Mouse (Mus musculus): ENCODE measurements around the gene Itgb5. TPM values are rescaled to one million over a fixed set of nuclear protein-coding genes. Genes with fewer than 3 reads are reported as not detected.
A peak's percentile ranks its signal among the peaks of the same experiment; 100 is the strongest.

Gene Itgb5
- polyA plus RNA-seq, 1 experiment from 2014 or later = 13.3 TPM

DNA sequence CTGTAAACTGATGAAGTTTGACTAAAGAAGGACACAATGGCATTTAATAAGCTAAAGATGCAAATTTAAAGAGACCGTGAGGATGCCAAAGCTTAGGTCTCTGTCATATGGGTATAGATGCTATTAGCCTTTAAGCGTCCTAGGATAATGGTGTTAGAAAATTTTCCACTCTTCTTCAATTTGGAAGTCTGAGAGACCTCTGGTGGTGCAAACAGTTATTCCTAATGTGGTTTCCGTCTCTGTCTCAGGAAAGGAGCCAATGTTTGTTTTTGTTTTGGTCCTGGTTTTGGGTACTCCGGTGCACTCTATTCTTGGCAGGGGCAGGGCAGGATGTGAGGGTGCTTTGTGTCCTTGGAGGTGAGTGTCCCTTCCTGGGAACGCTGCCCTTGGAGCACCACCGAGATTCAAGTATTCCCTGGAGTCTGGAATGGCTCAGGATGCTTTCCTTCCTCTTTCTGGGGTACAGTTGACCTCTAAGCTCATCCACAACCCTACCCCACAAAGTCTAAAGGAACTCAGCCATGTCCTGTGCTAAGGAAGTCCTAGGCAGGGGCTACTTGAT, 97.9 kb downstream of the Itgb5 start:
- WGBS = 83% methylated on average over 6 of the region's 6 CpGs
- no peak overlapping the region for H3K9ac ChIP-seq (replicated peaks)

GRCm38 (mm10) chr16:33928788-33929462, 99.5 kb downstream of the Itgb5 start:
- Histone ChIP-seq H3K27me3 (no peaks in the 10 kb centered on the region), H3K4me1 (peaks cover 11% of the 10 kb centered on the region; the same call in 1 of the 2 replicates), H3K9me3 (no peaks in the 10 kb centered on the region), H3K36me3 (no peaks in the 10 kb centered on the region), H3K4me2 (replicated peaks) (no peak overlapping the region), H3K9ac (replicated peaks) (no peak overlapping the region), H3K4me3 (no peak overlapping the region), H3K27ac (replicated peaks) (no peak overlapping the region)
- no peak for ATAC-seq (replicated peaks)
- 61% methylated on average over 9 of the region's 9 CpGs for WGBS

More for the DNA sequence above, 97.9 kb downstream of the Itgb5 start:
- peaks cover 6% of the 10 kb centered on the region; the same call in 1 of the 2 replicates for H3K4me1 ChIP-seq
- H3K4me3 ChIP-seq = no peak overlapping the region
- no peak overlapping the region for H3K27ac ChIP-seq (replicated peaks)
- no peaks in the 10 kb centered on the region for H3K9me3 ChIP-seq
- H3K36me3 ChIP-seq = no peaks in the 10 kb centered on the region
- no peak for ATAC-seq (replicated peaks)
- no peak overlapping the region for H3K4me2 ChIP-seq (replicated peaks)
- H3K27me3 ChIP-seq = no peaks in the 10 kb centered on the region

GRCm38 (mm10) chr16:33930785-33931184, 101.3 kb downstream of the Itgb5 start:
- Histone ChIP-seq H3K36me3 (no peaks in the 10 kb centered on the region), H3K9ac (replicated peaks) (no peak overlapping the region), H3K4me3 (no peak overlapping the region), H3K4me1 (peaks cover 28% of the 10 kb centered on the region), H3K27me3 (no peaks in the 10 kb centered on the region), H3K4me2 (replicated peaks) (no peak overlapping the region), H3K9me3 (no peaks in the 10 kb centered on the region), H3K27ac (replicated peaks) (no peak overlapping the region)
- WGBS = 89% methylated on average over 6 of the region's 6 CpGs
- no peak for ATAC-seq (replicated peaks)

DNA sequence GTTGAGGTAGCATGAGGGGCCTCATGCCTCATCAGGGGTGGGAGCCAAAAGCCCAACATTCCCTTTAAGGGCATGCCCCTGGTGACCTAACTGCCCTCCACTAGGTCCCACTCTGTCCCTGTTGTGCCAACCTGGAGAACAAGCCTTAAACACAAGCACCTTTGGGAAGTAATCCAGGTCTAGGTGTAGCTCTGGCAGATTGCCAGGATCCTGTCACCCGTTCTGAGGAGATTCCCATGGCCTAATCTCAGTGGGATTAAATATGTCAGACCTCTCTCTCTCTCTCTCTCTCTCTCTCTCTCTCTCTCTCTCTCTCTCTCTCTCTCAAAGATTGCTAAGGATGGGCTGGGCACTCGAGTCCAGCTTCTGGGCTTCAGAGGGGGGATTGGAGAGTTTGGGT, 102.2 kb downstream of the Itgb5 start:
- H3K4me1 ChIP-seq = peaks cover 28% of the 10 kb centered on the region
- no peaks in the 10 kb centered on the region for H3K9me3 ChIP-seq
- no peaks in the 10 kb centered on the region for H3K36me3 ChIP-seq
- no peak overlapping the region for H3K4me2 ChIP-seq (replicated peaks)
- no peak overlapping the region for H3K4me3 ChIP-seq
- no peak overlapping the region for H3K9ac ChIP-seq (replicated peaks)
- no peak for ATAC-seq (replicated peaks)
- no peak overlapping the region for H3K27ac ChIP-seq (replicated peaks)
- 34% methylated on average over 2 of the region's 2 CpGs for WGBS
- no peaks in the 10 kb centered on the region for H3K27me3 ChIP-seq

GRCm38 (mm10) chr16:33932126-33932525, 102.7 kb downstream of the Itgb5 start:
- no peaks in the 10 kb centered on the region for H3K9me3 ChIP-seq
- ATAC-seq (replicated peaks) = no peak
- no peak overlapping the region for H3K4me2 ChIP-seq (replicated peaks)
- H3K27me3 ChIP-seq = no peaks in the 10 kb centered on the region
- H3K9ac ChIP-seq (replicated peaks) = no peak overlapping the region
- 68% methylated on average over 5 of the region's 5 CpGs for WGBS
- peaks cover 28% of the 10 kb centered on the region for H3K4me1 ChIP-seq
- no peak overlapping the region for H3K27ac ChIP-seq (replicated peaks)
- no peaks in the 10 kb centered on the region for H3K36me3 ChIP-seq
- no peak overlapping the region for H3K4me3 ChIP-seq

DNA sequence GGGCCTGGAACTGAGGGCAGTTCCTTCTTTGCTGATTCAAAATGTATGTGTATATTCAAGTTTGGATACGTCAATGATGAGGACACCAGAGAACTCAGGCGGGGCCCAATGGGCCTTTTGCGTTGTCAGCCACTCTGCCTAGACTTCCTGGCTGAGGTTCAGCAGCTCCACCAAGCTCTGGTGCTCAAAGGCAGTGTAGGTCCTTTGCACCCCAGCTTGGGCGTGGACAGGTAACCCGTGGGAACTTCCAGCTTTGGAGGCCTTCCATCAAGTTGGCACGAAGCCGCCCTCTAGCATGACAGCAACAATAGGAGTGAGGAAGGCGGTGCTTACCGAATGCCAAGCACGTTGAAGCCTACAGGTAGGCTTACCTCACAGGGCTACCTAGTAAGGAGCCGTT, 103.9 kb downstream of the Itgb5 start:
- no peak for ATAC-seq (replicated peaks)
- no peaks in the 10 kb centered on the region for H3K36me3 ChIP-seq
- 90% methylated on average over 11 of the region's 11 CpGs for WGBS
- no peak overlapping the region for H3K4me2 ChIP-seq (replicated peaks)
- no peak overlapping the region for H3K27ac ChIP-seq (replicated peaks)
- no peak overlapping the region for H3K9ac ChIP-seq (replicated peaks)
- no peak overlapping the region for H3K4me3 ChIP-seq
- no peaks in the 10 kb centered on the region for H3K9me3 ChIP-seq
- H3K4me1 ChIP-seq = peaks cover 29% of the 10 kb centered on the region
- H3K27me3 ChIP-seq = no peaks in the 10 kb centered on the region; the same call in 1 of the 2 replicates

DNA sequence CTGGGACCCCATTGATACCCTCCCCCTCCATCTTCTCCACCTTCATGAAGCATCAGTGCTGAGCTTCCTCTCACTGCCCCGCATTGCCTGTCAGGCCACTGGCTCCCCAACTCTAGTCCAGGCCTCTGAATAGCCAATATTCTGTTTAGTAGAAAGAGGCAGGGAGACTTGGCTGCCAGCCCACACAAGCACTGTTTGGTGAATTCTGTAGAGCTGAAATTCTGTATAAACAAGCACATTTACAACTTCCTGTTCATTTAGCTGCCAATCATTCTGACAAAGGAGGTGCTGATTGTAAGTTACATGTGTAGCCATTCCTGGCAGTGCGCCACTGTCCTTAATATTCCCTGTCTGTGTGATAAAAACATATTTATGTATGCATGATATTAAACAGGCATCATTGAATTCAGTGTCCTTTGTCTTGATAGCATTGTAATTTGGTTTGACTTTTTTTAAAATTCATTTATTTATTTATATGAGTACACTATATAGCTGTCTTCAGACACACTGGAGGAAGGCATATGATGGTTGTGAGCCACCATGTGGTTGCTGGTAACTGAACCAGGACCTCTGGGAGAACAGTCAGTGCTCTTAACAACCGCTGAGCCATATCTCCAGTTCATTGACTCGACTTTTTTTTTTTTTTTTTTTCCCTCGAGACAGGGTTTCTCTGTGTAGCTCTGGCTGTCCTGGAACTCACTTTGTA, 105.4 kb downstream of the Itgb5 start:
- Histone ChIP-seq H3K4me3 (no peak overlapping the region), H3K27me3 (no peaks in the 10 kb centered on the region; the same call in 1 of the 2 replicates), H3K36me3 (no peaks in the 10 kb centered on the region), H3K4me2 (replicated peaks) (no peak overlapping the region), H3K4me1 (peaks cover 26% of the 10 kb centered on the region), H3K27ac (replicated peaks) (peak overlapping the region; percentile 77), H3K9ac (replicated peaks) (no peak overlapping the region), H3K9me3 (no peaks in the 10 kb centered on the region)
- 28% methylated on average over 5 of the region's 5 CpGs for WGBS
- peak; percentile 88 for ATAC-seq (replicated peaks)

GRCm38 (mm10) chr16:33935407-33935785, 105.9 kb downstream of the Itgb5 start:
- H3K4me3 ChIP-seq = no peak overlapping the region
- no peaks in the 10 kb centered on the region for H3K36me3 ChIP-seq
- H3K9me3 ChIP-seq = no peaks in the 10 kb centered on the region
- H3K4me2 ChIP-seq (replicated peaks) = no peak overlapping the region
- no peak overlapping the region for H3K9ac ChIP-seq (replicated peaks)
- peaks cover 26% of the 10 kb centered on the region for H3K4me1 ChIP-seq
- no peaks in the 10 kb centered on the region; the same call in 1 of the 2 replicates for H3K27me3 ChIP-seq
- 95% methylated on average over 6 of the region's 6 CpGs for WGBS
- peak overlapping the region; percentile 77; the same call in 1 of the 2 replicates for H3K27ac ChIP-seq (replicated peaks)
- ATAC-seq (replicated peaks) = no peak

DNA sequence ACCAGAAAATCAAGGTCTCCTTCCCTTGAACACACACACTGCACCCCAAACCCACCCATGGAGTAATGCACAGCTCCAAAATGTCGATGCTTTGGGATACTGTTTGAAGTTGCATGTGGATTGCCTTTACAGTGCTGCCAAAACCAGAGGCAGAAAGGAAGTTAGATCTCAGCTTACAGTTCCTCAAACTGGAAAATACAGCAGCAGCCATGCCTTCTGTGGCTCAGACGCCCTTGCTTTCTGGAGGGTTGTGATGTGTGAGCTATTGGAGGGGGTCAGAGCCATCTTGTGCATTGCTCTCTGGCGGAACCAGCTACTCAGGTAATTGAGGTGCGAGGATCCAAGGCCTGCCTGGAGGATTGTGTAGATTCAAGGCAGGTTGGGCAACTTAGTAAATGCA, 107.4 kb downstream of the Itgb5 start:
- H3K9ac ChIP-seq (replicated peaks) = no peak overlapping the region
- H3K4me1 ChIP-seq = peaks cover 39% of the 10 kb centered on the region
- 90% methylated on average over 4 of the region's 4 CpGs for WGBS
- no peak overlapping the region for H3K4me2 ChIP-seq (replicated peaks)
- H3K36me3 ChIP-seq = no peaks in the 10 kb centered on the region
- no peak overlapping the region for H3K4me3 ChIP-seq
- H3K9me3 ChIP-seq = no peaks in the 10 kb centered on the region
- no peak overlapping the region for H3K27ac ChIP-seq (replicated peaks)
- no peaks in the 10 kb centered on the region; the same call in 1 of the 2 replicates for H3K27me3 ChIP-seq
- no peak for ATAC-seq (replicated peaks)

GRCm38 (mm10) chr16:33937567-33937966, 108.1 kb downstream of the Itgb5 start:
- no peak for ATAC-seq (replicated peaks)
- Histone ChIP-seq H3K4me2 (replicated peaks) (no peak overlapping the region), H3K9me3 (no peaks in the 10 kb centered on the region), H3K36me3 (no peaks in the 10 kb centered on the region), H3K27ac (replicated peaks) (no peak overlapping the region), H3K9ac (replicated peaks) (no peak overlapping the region), H3K4me1 (peaks cover 39% of the 10 kb centered on the region), H3K4me3 (no peak overlapping the region), H3K27me3 (no peaks in the 10 kb centered on the region; the same call in 1 of the 2 replicates)
- WGBS = 73% methylated on average over 8 of the region's 8 CpGs

- H3K4me3 ChIP-seq = no peak overlapping the region
- no peaks in the 10 kb centered on the region; the same call in 1 of the 2 replicates for H3K27me3 ChIP-seq
- no peaks in the 10 kb centered on the region for H3K9me3 ChIP-seq
- no peak overlapping the region for H3K9ac ChIP-seq (replicated peaks)
- H3K36me3 ChIP-seq = no peaks in the 10 kb centered on the region
- no peak overlapping the region for H3K4me2 ChIP-seq (replicated peaks)
- ATAC-seq (replicated peaks) = no peak
- H3K27ac ChIP-seq (replicated peaks) = no peak overlapping the region
- WGBS = 78% methylated on average over 12 of the region's 12 CpGs
- H3K4me1 ChIP-seq = peaks cover 38% of the 10 kb centered on the region
Observed at GRCm38 (mm10) chr16:33938311-33939132, 109.1 kb downstream of the Itgb5 start.

DNA sequence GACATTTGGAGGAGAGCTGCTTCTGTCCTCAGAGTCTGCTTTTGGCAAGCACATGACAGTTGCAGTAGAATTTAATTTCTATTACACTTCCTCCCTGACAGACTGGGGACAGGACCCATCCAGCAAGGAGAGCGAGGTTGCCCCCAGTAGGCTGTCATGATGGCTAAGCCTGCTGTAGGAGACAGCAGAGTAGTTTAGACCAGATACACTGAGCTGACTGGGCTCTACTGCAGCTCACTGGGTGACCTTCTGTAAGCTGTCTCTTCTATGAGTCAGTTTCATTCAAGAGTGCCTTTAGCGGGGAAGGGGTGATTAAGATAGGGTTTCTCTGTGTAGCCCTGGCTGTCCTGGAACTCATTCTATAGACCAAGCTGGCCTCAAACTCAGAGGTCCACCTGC, 109.7 kb downstream of the Itgb5 start:
- no peak for ATAC-seq (replicated peaks)

More for the DNA sequence above, 109.7 kb downstream of the Itgb5 start:
- 86% methylated on average over 2 of the region's 2 CpGs for WGBS
- H3K4me2 ChIP-seq (replicated peaks) = no peak overlapping the region
- no peaks in the 10 kb centered on the region for H3K36me3 ChIP-seq
- H3K9ac ChIP-seq (replicated peaks) = no peak overlapping the region
- no peaks in the 10 kb centered on the region; the same call in 1 of the 2 replicates for H3K27me3 ChIP-seq
- H3K9me3 ChIP-seq = no peaks in the 10 kb centered on the region
- no peak overlapping the region for H3K4me3 ChIP-seq
- H3K27ac ChIP-seq (replicated peaks) = no peak overlapping the region
- H3K4me1 ChIP-seq = peaks cover 33% of the 10 kb centered on the region

Measured in forebrain, embryonic 15.5 days (tissue).